ENCODE assay signal across 27 mouse cellular contexts in genomic region chr6:37366991-37367390, GRCm38 (mm10).
"Had no signal": no experiment of that assay in that cellular context is flagged by ENCODE, and none has a peak within 500 bp of the region (broad histone marks: within the 10 kb centered on the region; RNA-seq: fewer than 3 reads in every experiment).

No protein-coding gene starts in this region.

- H3K27me3 ChIP-seq: embryonic facial prominence, embryonic 12.5 days; embryonic facial prominence, embryonic 13.5 days; embryonic facial prominence, embryonic 15.5 days; forebrain, embryonic 12.5 days; forebrain, embryonic 13.5 days; forebrain, embryonic 15.5 days had no signal

- H3K9me3 ChIP-seq: embryonic facial prominence, embryonic 12.5 days; forebrain, embryonic 10.5 days; forebrain, embryonic 12.5 days; forebrain, embryonic 13.5 days; forebrain, embryonic 15.5 days had no signal

- H3K36me3 ChIP-seq: forebrain, embryonic 12.5 days had no signal

- H3K27ac ChIP-seq: embryonic facial prominence, embryonic 10.5 days; embryonic facial prominence, embryonic 12.5 days; embryonic facial prominence, embryonic 13.5 days; embryonic facial prominence, embryonic 15.5 days; forebrain, embryonic 10.5 days; forebrain, embryonic 12.5 days; forebrain, embryonic 13.5 days; forebrain, embryonic 15.5 days; gastrocnemius, adult 2 months had no signal

- DNase-seq: cerebellum, adult 18-20 months; cerebellum, adult 2 months; cerebellum, adult 8-10 months; cerebellum, adult 9-10 months; cerebellum, adult 9-11 months; cerebellum, postnatal 10 days; cerebellum, postnatal 14 days; cerebellum, postnatal 25 days; cerebellum, postnatal 36 days; embryo, embryonic 11 days; forebrain, postnatal 0 days; gastrocnemius, adult 2 months; gastrocnemius, postnatal 10 days; gastrocnemius, postnatal 14 days; gastrocnemius, postnatal 25 days; gastrocnemius, postnatal 36 days had no signal

- ATAC-seq: forebrain, embryonic 13.5 days; forebrain, embryonic 14.5 days; forebrain, embryonic 15.5 days; forebrain, embryonic 16.5 days; forebrain, postnatal 0 days had no signal

- H3K4me2 ChIP-seq: embryonic facial prominence, embryonic 12.5 days; embryonic facial prominence, embryonic 13.5 days; embryonic facial prominence, embryonic 15.5 days; forebrain, embryonic 12.5 days; forebrain, embryonic 13.5 days; forebrain, embryonic 15.5 days had no signal

- H3K9ac ChIP-seq: embryonic facial prominence, embryonic 12.5 days; embryonic facial prominence, embryonic 13.5 days; embryonic facial prominence, embryonic 15.5 days; forebrain, embryonic 12.5 days; forebrain, embryonic 13.5 days; forebrain, embryonic 15.5 days; forebrain, postnatal 0 days had no signal

- H3K4me3 ChIP-seq: embryonic facial prominence, embryonic 10.5 days; embryonic facial prominence, embryonic 12.5 days; embryonic facial prominence, embryonic 13.5 days; embryonic facial prominence, embryonic 15.5 days; erythroblast, embryonic 14.5 days; forebrain, embryonic 10.5 days; forebrain, embryonic 12.5 days; forebrain, embryonic 13.5 days; forebrain, embryonic 15.5 days; gastrocnemius, adult 2 months had no signal

- H3K4me1 ChIP-seq: forebrain, embryonic 13.5 days; forebrain, embryonic 15.5 days had no signal
